Mouse (Mus musculus): ENCODE measurements around the gene Hoxb1. TPM values are rescaled to one million over a fixed set of nuclear protein-coding genes. Genes with fewer than 3 reads are reported as not detected.
A peak's percentile ranks its signal among the peaks of the same experiment; 100 is the strongest.

Gene Hoxb1
- polyA plus RNA-seq, 1 experiment, result not detected

DNA sequence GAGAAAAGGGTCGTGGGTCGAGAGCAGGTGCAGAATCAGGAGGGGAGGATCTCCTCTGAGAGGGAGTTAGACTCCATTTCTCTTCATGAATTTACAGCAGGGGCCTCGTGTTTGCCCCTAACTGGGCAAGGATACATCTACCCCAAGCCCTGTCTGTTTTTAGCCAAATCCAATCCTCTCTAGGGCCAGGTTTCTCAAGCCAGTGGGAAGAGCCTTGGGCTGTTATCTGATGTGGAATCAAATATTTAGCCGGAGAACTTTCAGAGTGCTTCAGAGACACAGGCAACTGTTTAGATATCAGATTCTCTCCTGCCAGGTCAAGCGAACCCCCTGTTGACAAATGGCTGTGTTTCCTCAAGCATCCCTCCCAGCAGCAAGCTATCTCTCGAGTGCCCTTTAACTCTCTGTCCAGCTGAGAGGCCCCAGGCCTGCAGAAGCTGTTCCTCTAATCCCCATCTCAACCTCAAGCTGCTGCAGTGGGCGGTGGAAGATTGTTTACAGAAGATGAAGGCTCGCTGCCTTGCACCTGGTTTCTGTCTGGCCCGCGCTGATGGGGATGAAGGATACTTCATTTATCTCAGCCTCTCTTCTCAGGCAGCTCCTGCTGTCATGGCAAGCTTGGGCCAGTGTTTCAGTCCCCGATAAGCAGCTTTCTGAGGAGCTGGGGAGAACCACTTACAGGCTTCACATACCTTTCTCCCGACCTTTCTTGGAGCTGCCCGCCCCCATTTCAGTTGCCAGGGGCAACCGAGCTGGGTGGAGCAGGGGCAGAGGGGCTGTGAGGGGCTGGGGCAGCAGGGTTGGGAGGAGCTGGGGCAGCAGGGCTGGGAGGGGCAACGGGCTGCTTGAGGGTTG, 31.4 kb downstream of the Hoxb1 start:
- Histone ChIP-seq H3ac (ENCODE audit: control insufficient read depth, insufficient read length) (no peak overlapping the region), H3K79me2 (ENCODE audit: control insufficient read depth, insufficient read depth) (no peaks in the 10 kb centered on the region), H3K4me3 (no peak overlapping the region), H3K4me2 (ENCODE audit: low read depth) (no peak overlapping the region), H3K27me3 (ENCODE audit: control insufficient read depth, insufficient read depth, insufficient read length) (no peaks in the 10 kb centered on the region), H3K36me3 (ENCODE audit: control insufficient read depth, insufficient read depth) (no peaks in the 10 kb centered on the region)
- no peak for TF ChIP-seq POLR2AphosphoS2 (IDR thresholded peaks at IDR 0.05; ENCODE audit: insufficient read length, low read depth)
- TF ChIP-seq MYOD1 (IDR thresholded peaks at IDR 0.05; ENCODE audit: control insufficient read depth in 1 of 3, insufficient read length in 2 of 3, low read depth in 2 of 3), result no peak
- no peak for TF ChIP-seq USF1 (IDR thresholded peaks at IDR 0.05; ENCODE audit: low read depth)
- no peak for TF ChIP-seq POLR2A (IDR thresholded peaks at IDR 0.05; ENCODE audit: insufficient read length, low read depth)
- TF ChIP-seq CEBPB (IDR thresholded peaks at IDR 0.05; ENCODE audit: insufficient read depth, poor library complexity, severe bottlenecking), result no peak
- TF ChIP-seq MYOG (IDR thresholded peaks at IDR 0.05; ENCODE audit: control insufficient read depth in 1 of 3, insufficient read depth in 1 of 3, insufficient read length in 2 of 3, low read depth in 2 of 3), result no peak
- TF ChIP-seq TCF12 (IDR thresholded peaks at IDR 0.05; ENCODE audit: insufficient read depth, poor library complexity, severe bottlenecking), result no peak
- no peak for TF ChIP-seq SRF (IDR thresholded peaks at IDR 0.05; ENCODE audit: control insufficient read depth, insufficient read length, low read depth)
- no peak for TF ChIP-seq REST (IDR thresholded peaks at IDR 0.05; ENCODE audit: insufficient read depth, insufficient read length)

DNA sequence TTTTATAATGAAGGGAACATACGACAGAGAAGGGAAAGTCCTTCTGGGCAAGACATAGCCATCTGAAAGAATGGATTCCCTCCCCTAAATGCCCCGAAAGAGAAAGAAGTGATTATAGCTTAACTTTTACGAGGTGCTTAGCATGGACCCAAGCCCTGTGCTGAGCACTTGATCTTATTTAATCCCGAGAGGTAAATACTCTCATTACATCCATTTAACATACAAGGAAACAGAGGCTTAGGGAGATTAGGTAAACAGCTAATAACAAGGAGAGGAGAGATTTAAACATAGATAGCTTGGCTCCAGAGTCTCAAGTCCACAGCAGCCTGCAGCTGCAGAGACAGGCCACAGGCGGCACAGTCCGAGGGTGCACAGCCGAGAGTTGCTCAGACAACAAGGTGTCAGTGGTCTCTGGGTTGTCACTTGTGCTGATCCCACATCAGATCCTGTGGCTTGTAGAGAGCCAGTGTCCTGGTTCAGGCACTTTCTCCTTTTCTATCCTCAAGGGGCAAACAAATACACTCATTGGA, 32.3 kb downstream of the Hoxb1 start:
- no peak overlapping the region for H3ac ChIP-seq (ENCODE audit: control insufficient read depth, insufficient read length)
- no peak overlapping the region for H3K4me3 ChIP-seq
- TF ChIP-seq MYOD1 (IDR thresholded peaks at IDR 0.05; ENCODE audit: control insufficient read depth in 1 of 3, insufficient read length in 2 of 3, low read depth in 2 of 3) (no peak), TCF3 (IDR thresholded peaks at IDR 0.05; ENCODE audit: insufficient read length, low read depth) (no peak), REST (IDR thresholded peaks at IDR 0.05; ENCODE audit: insufficient read depth, insufficient read length) (no peak), USF1 (IDR thresholded peaks at IDR 0.05; ENCODE audit: low read depth) (no peak), MAX (IDR thresholded peaks at IDR 0.05; ENCODE audit: low read depth) (no peak), SRF (IDR thresholded peaks at IDR 0.05; ENCODE audit: control insufficient read depth, insufficient read length, low read depth) (no peak), CEBPB (IDR thresholded peaks at IDR 0.05; ENCODE audit: insufficient read depth, poor library complexity, severe bottlenecking) (no peak), POLR2AphosphoS2 (IDR thresholded peaks at IDR 0.05; ENCODE audit: insufficient read length, low read depth) (no peak), MYOG (IDR thresholded peaks at IDR 0.05; ENCODE audit: control insufficient read depth in 1 of 3, insufficient read depth in 1 of 3, insufficient read length in 2 of 3, low read depth in 2 of 3) (no peak), E2F4 (IDR thresholded peaks at IDR 0.05; ENCODE audit: insufficient read depth) (no peak), POLR2A (IDR thresholded peaks at IDR 0.05; ENCODE audit: insufficient read length, low read depth) (no peak), TCF12 (IDR thresholded peaks at IDR 0.05; ENCODE audit: insufficient read depth, poor library complexity, severe bottlenecking) (no peak)
- no peaks in the 10 kb centered on the region for H3K27me3 ChIP-seq (ENCODE audit: control insufficient read depth, insufficient read depth, insufficient read length)
- no peaks in the 10 kb centered on the region for H3K36me3 ChIP-seq (ENCODE audit: control insufficient read depth, insufficient read depth)
- no peaks in the 10 kb centered on the region for H3K79me2 ChIP-seq (ENCODE audit: control insufficient read depth, insufficient read depth)
- H3K4me2 ChIP-seq (ENCODE audit: low read depth), result no peak overlapping the region

DNA sequence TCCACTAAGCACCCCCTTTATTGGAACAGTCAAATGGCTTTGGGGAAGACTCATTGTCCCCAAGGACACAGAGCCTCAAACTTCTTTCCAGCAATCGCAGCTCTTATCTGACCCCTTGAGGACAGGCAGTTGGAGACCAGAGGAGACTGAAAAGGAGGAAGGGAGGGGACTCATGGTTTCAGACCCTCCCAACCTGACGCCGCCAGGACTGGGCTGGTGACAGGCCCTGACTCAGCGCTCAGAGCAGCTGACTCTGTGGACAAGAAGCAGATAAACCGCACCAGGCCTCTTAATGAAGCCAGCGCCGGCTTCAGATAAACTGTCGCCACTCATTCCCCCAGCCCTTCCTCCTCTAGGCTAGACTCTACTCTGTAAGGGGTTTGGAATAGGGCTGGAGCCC, 34.4 kb downstream of the Hoxb1 start:
- Histone ChIP-seq H3K4me2 (ENCODE audit: low read depth) (peak overlapping the region; percentile 30), H3K4me3 (no peak overlapping the region), H3K27me3 (ENCODE audit: control insufficient read depth, insufficient read depth, insufficient read length) (no peaks in the 10 kb centered on the region), H3ac (ENCODE audit: control insufficient read depth, insufficient read length) (no peak overlapping the region), H3K79me2 (ENCODE audit: control insufficient read depth, insufficient read depth) (no peaks in the 10 kb centered on the region), H3K36me3 (ENCODE audit: control insufficient read depth, insufficient read depth) (no peaks in the 10 kb centered on the region)
- TF ChIP-seq MYOD1 (IDR thresholded peaks at IDR 0.05; ENCODE audit: control insufficient read depth in 1 of 3, insufficient read length in 2 of 3, low read depth in 2 of 3), result peak in 1 of 3 experiments; percentile 66
- no peak for TF ChIP-seq CEBPB (IDR thresholded peaks at IDR 0.05; ENCODE audit: insufficient read depth, poor library complexity, severe bottlenecking)
- no peak for TF ChIP-seq SRF (IDR thresholded peaks at IDR 0.05; ENCODE audit: control insufficient read depth, insufficient read length, low read depth)
- no peak for TF ChIP-seq MAX (IDR thresholded peaks at IDR 0.05; ENCODE audit: low read depth)
- no peak for TF ChIP-seq TCF3 (IDR thresholded peaks at IDR 0.05; ENCODE audit: insufficient read length, low read depth)
- TF ChIP-seq TCF12 (IDR thresholded peaks at IDR 0.05; ENCODE audit: insufficient read depth, poor library complexity, severe bottlenecking), result no peak
- TF ChIP-seq REST (IDR thresholded peaks at IDR 0.05; ENCODE audit: insufficient read depth, insufficient read length), result no peak
- TF ChIP-seq POLR2AphosphoS2 (IDR thresholded peaks at IDR 0.05; ENCODE audit: insufficient read length, low read depth), result no peak
- TF ChIP-seq POLR2A (IDR thresholded peaks at IDR 0.05; ENCODE audit: insufficient read length, low read depth), result no peak
- no peak for TF ChIP-seq E2F4 (IDR thresholded peaks at IDR 0.05; ENCODE audit: insufficient read depth)
- TF ChIP-seq MYOG (IDR thresholded peaks at IDR 0.05; ENCODE audit: control insufficient read depth in 1 of 3, insufficient read depth in 1 of 3, insufficient read length in 2 of 3, low read depth in 2 of 3), result peak in 2 of 3 experiments; percentile 45 to 85

DNA sequence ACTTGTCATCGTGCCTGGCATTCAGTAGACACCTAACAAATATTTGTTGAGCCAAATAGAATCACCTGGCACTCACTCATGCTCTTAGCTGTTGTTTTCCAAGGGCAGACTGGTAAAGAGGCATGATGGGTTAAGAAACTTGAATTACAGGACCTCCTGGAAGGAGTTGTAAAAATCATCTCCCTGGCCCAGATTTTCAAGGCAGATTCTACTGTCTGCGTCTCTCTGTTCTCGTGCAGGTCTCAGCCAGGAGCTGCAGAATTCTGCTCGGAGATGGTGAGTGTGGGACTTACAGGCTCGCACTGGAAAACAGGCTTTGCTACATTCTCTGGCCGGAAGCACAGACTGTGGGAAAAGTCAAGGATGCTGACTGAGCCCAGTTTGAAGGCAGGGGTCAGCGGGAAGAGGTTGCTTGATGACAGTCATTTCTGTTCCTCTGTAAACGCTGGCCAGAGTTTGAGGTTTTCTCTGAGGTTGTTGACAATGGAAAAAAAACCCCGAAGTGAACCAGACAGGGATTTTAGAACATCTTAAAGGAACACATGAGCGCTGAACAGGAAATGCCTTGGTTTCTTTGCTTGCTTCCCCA, 38.6 kb downstream of the Hoxb1 start:
- Histone ChIP-seq H3K27me3 (ENCODE audit: control insufficient read depth, insufficient read depth, insufficient read length) (no peaks in the 10 kb centered on the region), H3K4me2 (ENCODE audit: low read depth) (no peak overlapping the region), H3ac (ENCODE audit: control insufficient read depth, insufficient read length) (no peak overlapping the region), H3K4me3 (no peak overlapping the region), H3K36me3 (ENCODE audit: control insufficient read depth, insufficient read depth) (no peaks in the 10 kb centered on the region), H3K79me2 (ENCODE audit: control insufficient read depth, insufficient read depth) (no peaks in the 10 kb centered on the region)
- no peak for TF ChIP-seq TCF12 (IDR thresholded peaks at IDR 0.05; ENCODE audit: insufficient read depth, poor library complexity, severe bottlenecking)
- TF ChIP-seq REST (IDR thresholded peaks at IDR 0.05; ENCODE audit: insufficient read depth, insufficient read length), result no peak
- no peak for TF ChIP-seq POLR2A (IDR thresholded peaks at IDR 0.05; ENCODE audit: insufficient read length, low read depth)
- TF ChIP-seq SRF (IDR thresholded peaks at IDR 0.05; ENCODE audit: control insufficient read depth, insufficient read length, low read depth), result no peak
- no peak for TF ChIP-seq MYOG (IDR thresholded peaks at IDR 0.05; ENCODE audit: control insufficient read depth in 1 of 3, insufficient read depth in 1 of 3, insufficient read length in 2 of 3, low read depth in 2 of 3)
- no peak for TF ChIP-seq USF1 (IDR thresholded peaks at IDR 0.05; ENCODE audit: low read depth)
- TF ChIP-seq TCF3 (IDR thresholded peaks at IDR 0.05; ENCODE audit: insufficient read length, low read depth), result no peak
- no peak for TF ChIP-seq MYOD1 (IDR thresholded peaks at IDR 0.05; ENCODE audit: control insufficient read depth in 1 of 3, insufficient read length in 2 of 3, low read depth in 2 of 3)
- no peak for TF ChIP-seq CEBPB (IDR thresholded peaks at IDR 0.05; ENCODE audit: insufficient read depth, poor library complexity, severe bottlenecking)
- TF ChIP-seq POLR2AphosphoS2 (IDR thresholded peaks at IDR 0.05; ENCODE audit: insufficient read length, low read depth), result no peak
- no peak for TF ChIP-seq E2F4 (IDR thresholded peaks at IDR 0.05; ENCODE audit: insufficient read depth)

All from myocyte (in vitro differentiated cells).